Mouse (Mus musculus): ENCODE measurements around the gene Trpv2. TPM values are rescaled to one million over a fixed set of nuclear protein-coding genes. Genes with fewer than 3 reads are reported as not detected.

Gene Trpv2
- polyA plus RNA-seq, 1 experiment from 2014 or later: 8.9 TPM

DNA sequence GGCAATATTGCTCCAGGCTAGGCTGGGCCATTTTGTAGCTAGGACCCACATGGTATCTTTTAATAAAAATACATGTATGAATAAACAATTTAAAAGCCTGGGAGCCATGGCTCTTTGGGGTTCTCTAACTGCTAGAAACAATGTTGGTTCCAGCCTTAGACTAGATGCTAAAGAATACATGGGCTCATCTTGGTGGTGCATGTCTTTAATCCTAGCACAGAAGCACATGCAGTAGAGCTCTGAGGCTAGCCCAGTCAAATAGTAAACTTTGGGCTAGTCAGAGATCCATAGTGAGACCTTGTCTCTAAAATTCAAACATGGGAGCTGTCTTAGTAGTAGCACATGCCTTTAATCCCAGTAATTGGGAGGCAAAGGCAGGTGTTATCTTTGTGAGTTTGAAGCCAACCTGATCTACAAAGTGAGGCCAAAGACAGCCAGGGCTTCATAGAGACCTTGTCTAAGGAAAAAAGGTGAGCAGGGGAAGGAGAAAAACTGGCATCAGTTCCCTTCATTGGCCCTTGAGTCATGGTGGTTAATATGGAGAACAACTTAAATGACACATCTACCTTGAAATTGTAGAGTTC lies 19.3 kb upstream of the Trpv2 start:
- Histone ChIP-seq H3K27me3 (ENCODE audit: control insufficient read depth, insufficient read depth, low read length) (no peaks in the 10 kb centered on the region), H3K36me3 (ENCODE audit: control insufficient read depth, insufficient read depth, low read length) (peaks cover 2% of the 10 kb centered on the region; the same call in 1 of the 2 replicates), H3K4me2 (replicated peaks; ENCODE audit: low read depth, low read length) (peak overlapping the region; percentile 83; the same call in 1 of the 2 replicates), H3K27ac (ENCODE audit: low read depth, low read length) (no peak overlapping the region), H3K9me3 (ENCODE audit: control insufficient read depth, low read length) (no peaks in the 10 kb centered on the region), H3K4me1 (replicated peaks; ENCODE audit: control insufficient read depth, insufficient read depth, low read length) (no peaks in the 10 kb centered on the region; the same call in 1 of the 2 replicates), H3K4me3 (ENCODE audit: low read depth, low read length) (peak overlapping the region; percentile 55; the same call in 1 of the 2 replicates), H3K9ac (ENCODE audit: low read depth, low read length) (no peak overlapping the region)
- ATAC-seq (ENCODE audit: low FRiP score): no peak
- DNase-seq (ENCODE audit: low spot score): no peak

DNA sequence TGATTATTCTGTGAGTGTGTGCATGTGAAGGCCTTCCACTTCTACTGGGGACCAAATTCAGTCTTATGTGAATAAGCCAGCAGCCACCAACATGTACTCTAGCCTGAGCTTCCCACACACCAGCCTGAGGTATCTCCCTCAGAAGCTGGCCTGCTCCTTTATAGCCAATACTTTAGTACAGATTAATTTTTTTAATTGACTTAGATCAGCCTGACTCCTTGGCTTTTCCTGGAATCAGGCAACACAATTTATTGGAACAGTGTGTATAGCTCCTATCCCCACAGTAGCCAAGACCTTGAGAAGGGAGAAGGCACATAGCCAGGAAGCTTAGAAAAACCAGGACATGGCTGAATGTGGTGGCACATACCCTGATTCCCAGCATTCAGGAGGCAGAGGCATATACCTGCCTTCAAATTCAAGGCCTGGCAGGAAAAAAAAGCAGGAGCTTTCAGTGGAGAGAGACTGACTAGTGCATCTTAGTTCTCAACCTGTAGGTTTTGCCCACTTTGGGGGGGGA lies 18.3 kb upstream of the Trpv2 start:
- no peak for DNase-seq (ENCODE audit: low spot score)
- H3K9me3 ChIP-seq (ENCODE audit: control insufficient read depth, low read length): no peaks in the 10 kb centered on the region
- H3K36me3 ChIP-seq (ENCODE audit: control insufficient read depth, insufficient read depth, low read length): peaks cover 2% of the 10 kb centered on the region; the same call in 1 of the 2 replicates
- no peak overlapping the region for H3K9ac ChIP-seq (ENCODE audit: low read depth, low read length)
- no peak overlapping the region for H3K4me2 ChIP-seq (replicated peaks; ENCODE audit: low read depth, low read length)
- no peak overlapping the region for H3K27ac ChIP-seq (ENCODE audit: low read depth, low read length)
- no peak for ATAC-seq (ENCODE audit: low FRiP score)
- H3K4me1 ChIP-seq (replicated peaks; ENCODE audit: control insufficient read depth, insufficient read depth, low read length): no peaks in the 10 kb centered on the region; the same call in 1 of the 2 replicates
- H3K4me3 ChIP-seq (ENCODE audit: low read depth, low read length): no peak overlapping the region
- no peaks in the 10 kb centered on the region for H3K27me3 ChIP-seq (ENCODE audit: control insufficient read depth, insufficient read depth, low read length)

DNA sequence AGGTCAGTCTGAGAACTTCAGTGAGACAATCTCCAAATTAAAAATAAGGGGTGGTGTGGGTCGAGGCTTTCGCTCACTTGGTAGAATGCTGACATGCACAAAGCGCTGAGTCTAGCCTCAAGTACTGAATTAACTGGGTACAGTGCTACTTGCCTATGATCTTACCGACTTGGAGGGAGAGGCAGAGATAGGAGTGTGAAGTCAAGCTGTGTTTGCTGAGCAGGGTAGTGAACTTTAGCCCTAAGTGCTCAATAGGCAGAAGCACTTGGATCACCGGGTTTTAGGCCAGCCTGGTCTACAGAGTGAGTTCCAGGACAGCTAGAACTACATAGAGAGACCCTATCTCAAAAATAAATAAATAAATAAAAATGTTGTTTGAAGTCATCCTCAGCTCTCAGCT lies 17.1 kb upstream of the Trpv2 start:
- no peaks in the 10 kb centered on the region for H3K9me3 ChIP-seq (ENCODE audit: control insufficient read depth, low read length)
- WGBS: 77% methylated on average over 5 of the region's 5 CpGs
- DNase-seq (ENCODE audit: low spot score): no peak

DNA sequence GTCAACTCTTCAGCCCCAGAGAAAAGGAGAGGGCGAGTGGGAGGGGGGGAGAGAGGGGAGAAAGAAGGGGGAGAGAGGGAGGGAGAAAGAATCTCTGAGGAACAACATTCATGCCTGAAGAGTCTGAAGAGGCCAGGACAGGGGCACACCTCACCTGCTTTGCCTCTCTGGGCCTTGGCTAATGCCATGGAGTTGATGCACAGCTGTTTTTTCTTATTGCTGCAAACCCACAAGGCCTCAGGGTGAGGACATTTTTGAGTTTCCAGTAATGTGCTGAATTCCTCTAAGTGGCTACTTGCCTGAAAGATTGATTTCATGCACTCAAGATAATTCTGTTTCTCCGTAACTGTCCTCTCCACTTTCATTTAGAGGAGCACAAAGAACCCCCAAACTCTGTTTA lies 16.1 kb upstream of the Trpv2 start:
- Histone ChIP-seq H3K27me3 (ENCODE audit: control insufficient read depth, insufficient read depth, low read length) (no peaks in the 10 kb centered on the region), H3K36me3 (ENCODE audit: control insufficient read depth, insufficient read depth, low read length) (peaks cover 1% of the 10 kb centered on the region; the same call in 1 of the 2 replicates), H3K4me1 (replicated peaks; ENCODE audit: control insufficient read depth, insufficient read depth, low read length) (no peaks in the 10 kb centered on the region; the same call in 1 of the 2 replicates), H3K9ac (ENCODE audit: low read depth, low read length) (no peak overlapping the region), H3K4me2 (replicated peaks; ENCODE audit: low read depth, low read length) (no peak overlapping the region), H3K27ac (ENCODE audit: low read depth, low read length) (no peak overlapping the region), H3K9me3 (ENCODE audit: control insufficient read depth, low read length) (no peaks in the 10 kb centered on the region), H3K4me3 (ENCODE audit: low read depth, low read length) (no peak overlapping the region)
- ATAC-seq (ENCODE audit: low FRiP score): no peak
- DNase-seq (ENCODE audit: low spot score): no peak
- WGBS: 81% methylated on average over 2 of the region's 2 CpGs

More for the DNA sequence above, 17.1 kb upstream of the Trpv2 start:
- Histone ChIP-seq H3K36me3 (ENCODE audit: control insufficient read depth, insufficient read depth, low read length) (peaks cover 2% of the 10 kb centered on the region; the same call in 1 of the 2 replicates), H3K4me1 (replicated peaks; ENCODE audit: control insufficient read depth, insufficient read depth, low read length) (no peaks in the 10 kb centered on the region; the same call in 1 of the 2 replicates), H3K9ac (ENCODE audit: low read depth, low read length) (no peak overlapping the region), H3K4me3 (ENCODE audit: low read depth, low read length) (no peak overlapping the region), H3K27ac (ENCODE audit: low read depth, low read length) (no peak overlapping the region), H3K4me2 (replicated peaks; ENCODE audit: low read depth, low read length) (no peak overlapping the region), H3K27me3 (ENCODE audit: control insufficient read depth, insufficient read depth, low read length) (no peaks in the 10 kb centered on the region)
- ATAC-seq (ENCODE audit: low FRiP score): no peak

DNA sequence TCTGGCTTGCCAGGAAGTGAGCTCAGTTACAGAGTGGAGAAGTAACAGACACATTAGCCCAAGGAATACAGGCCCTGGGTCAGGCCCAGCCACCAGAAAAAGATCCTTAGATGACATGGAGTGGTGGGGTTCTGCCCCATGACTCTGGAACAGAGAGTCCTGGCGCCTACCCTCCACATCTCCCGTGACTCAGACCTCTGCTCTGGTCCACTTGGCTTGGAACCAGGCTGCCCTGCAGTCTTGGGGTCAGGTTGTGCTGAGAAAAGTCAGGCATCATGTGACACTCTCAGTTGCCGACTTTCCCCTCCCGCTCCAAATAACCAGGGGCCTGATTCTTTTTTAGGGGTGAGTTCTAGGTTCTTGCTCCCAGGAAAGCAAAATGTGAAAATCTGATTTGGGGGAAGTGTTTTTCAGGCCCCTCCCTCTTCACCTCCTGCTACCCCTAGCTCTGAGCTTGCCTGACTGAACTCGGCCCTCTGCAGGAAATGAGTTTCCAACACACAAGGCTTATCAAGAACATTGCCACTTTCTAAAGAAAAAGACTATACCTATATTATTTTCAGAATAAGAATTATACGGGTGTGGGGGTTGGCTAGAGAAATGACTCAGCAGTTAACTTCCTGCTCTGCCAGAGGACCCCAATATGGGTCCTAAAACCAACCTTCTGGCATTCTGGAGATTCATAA lies 15.2 kb upstream of the Trpv2 start:
- Histone ChIP-seq H3K27ac (ENCODE audit: low read depth, low read length) (no peak overlapping the region), H3K9ac (ENCODE audit: low read depth, low read length) (no peak overlapping the region), H3K4me1 (replicated peaks; ENCODE audit: control insufficient read depth, insufficient read depth, low read length) (no peaks in the 10 kb centered on the region; the same call in 1 of the 2 replicates), H3K4me2 (replicated peaks; ENCODE audit: low read depth, low read length) (no peak overlapping the region), H3K9me3 (ENCODE audit: control insufficient read depth, low read length) (no peaks in the 10 kb centered on the region), H3K27me3 (ENCODE audit: control insufficient read depth, insufficient read depth, low read length) (no peaks in the 10 kb centered on the region), H3K36me3 (ENCODE audit: control insufficient read depth, insufficient read depth, low read length) (no peaks in the 10 kb centered on the region), H3K4me3 (ENCODE audit: low read depth, low read length) (no peak overlapping the region)
- no peak for DNase-seq (ENCODE audit: low spot score)
- ATAC-seq (ENCODE audit: low FRiP score): no peak
- 65% methylated on average over 6 of the region's 6 CpGs for WGBS

DNA sequence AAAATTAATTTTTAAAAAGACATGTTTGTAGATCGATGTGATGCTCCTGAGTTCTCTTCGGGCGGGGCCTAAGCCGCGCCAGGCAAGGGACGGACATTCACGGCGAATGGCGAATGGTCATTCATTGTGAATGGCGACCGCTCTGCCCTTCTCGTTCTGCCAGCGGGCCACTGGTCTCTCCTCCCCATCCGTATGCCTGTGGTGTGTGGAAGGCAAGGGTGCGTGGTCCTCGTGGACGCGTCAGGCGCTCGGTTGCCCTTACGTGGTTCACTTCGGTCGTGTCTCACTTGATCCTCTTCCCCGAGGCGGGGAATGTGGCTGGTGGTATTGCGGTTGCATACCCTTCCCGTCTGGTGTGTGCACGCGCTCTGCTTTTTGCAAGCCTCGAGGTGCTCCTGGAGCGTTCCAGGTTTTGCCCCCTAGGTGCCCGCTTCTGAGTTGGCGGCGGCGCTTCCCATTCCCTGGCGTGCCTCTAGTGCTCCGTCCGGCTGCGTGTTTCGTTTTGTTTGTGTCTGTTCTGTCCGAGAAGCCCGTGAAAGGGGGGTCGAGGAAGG lies 13.7 kb upstream of the Trpv2 start:
- no peaks in the 10 kb centered on the region for H3K9me3 ChIP-seq (ENCODE audit: control insufficient read depth, low read length)
- no peak overlapping the region for H3K27ac ChIP-seq (ENCODE audit: low read depth, low read length)
- H3K27me3 ChIP-seq (ENCODE audit: control insufficient read depth, insufficient read depth, low read length): no peaks in the 10 kb centered on the region
- no peaks in the 10 kb centered on the region for H3K4me1 ChIP-seq (replicated peaks; ENCODE audit: control insufficient read depth, insufficient read depth, low read length)
- peak overlapping the region; percentile 15; the same call in 1 of the 2 replicates for H3K4me3 ChIP-seq (ENCODE audit: low read depth, low read length)
- ATAC-seq (ENCODE audit: low FRiP score) (no peak), DNase-seq (ENCODE audit: low spot score) (no peak)
- 32% methylated on average over 43 of the region's 43 CpGs for WGBS
- H3K36me3 ChIP-seq (ENCODE audit: control insufficient read depth, insufficient read depth, low read length): no peaks in the 10 kb centered on the region
- H3K4me2 ChIP-seq (replicated peaks; ENCODE audit: low read depth, low read length): peak overlapping the region; percentile 37
- no peak overlapping the region for H3K9ac ChIP-seq (ENCODE audit: low read depth, low read length)

DNA sequence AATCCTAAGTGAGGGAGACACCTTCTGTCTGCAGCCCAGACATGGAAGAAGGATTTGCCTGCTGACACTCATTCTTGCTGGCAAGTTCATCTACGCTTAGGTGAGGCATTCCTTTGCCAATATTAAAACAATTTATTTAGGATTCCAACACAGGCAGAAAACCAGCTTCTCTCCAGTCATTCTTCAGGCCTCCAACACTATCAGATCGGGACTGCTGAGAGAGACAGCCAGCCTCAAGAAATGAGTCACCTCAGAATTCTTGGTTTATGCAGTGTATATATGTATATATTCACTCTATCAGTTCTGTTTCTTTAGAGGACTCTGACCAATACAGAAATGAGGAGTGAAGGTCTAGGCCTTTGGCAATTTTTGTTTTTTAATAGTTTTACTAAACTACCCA lies 10.7 kb upstream of the Trpv2 start:
- Histone ChIP-seq H3K4me3 (ENCODE audit: low read depth, low read length) (no peak overlapping the region), H3K4me2 (replicated peaks; ENCODE audit: low read depth, low read length) (no peak overlapping the region), H3K36me3 (ENCODE audit: control insufficient read depth, insufficient read depth, low read length) (no peaks in the 10 kb centered on the region), H3K4me1 (replicated peaks; ENCODE audit: control insufficient read depth, insufficient read depth, low read length) (no peaks in the 10 kb centered on the region), H3K9ac (ENCODE audit: low read depth, low read length) (no peak overlapping the region), H3K27ac (ENCODE audit: low read depth, low read length) (no peak overlapping the region), H3K9me3 (ENCODE audit: control insufficient read depth, low read length) (no peaks in the 10 kb centered on the region), H3K27me3 (ENCODE audit: control insufficient read depth, insufficient read depth, low read length) (no peaks in the 10 kb centered on the region)
- ATAC-seq (ENCODE audit: low FRiP score): no peak
- WGBS: 84% methylated on average over 2 of the region's 2 CpGs
- DNase-seq (ENCODE audit: low spot score): no peak

DNA sequence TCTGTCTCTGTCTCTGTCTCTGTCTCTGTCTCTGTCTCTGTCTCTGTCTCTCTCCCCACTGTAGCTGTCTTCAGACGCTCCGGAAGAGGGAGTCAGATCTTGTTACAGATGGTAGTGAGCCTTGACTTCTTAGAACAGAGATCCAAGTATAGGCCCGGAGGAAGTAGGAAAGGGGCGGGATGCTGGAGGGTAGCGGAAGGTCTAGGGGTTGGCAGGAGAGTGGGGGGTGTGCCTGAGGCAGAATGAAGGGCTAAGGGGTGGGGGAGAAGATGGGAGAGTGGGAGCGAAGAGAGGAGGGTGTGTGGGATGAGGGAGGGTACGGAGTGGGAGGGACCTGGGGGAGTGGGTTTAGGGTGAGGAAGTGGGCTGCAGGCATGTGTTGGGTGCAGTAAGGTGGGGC lies 8.5 kb upstream of the Trpv2 start:
- Histone ChIP-seq H3K27me3 (ENCODE audit: control insufficient read depth, insufficient read depth, low read length) (no peaks in the 10 kb centered on the region), H3K9ac (ENCODE audit: low read depth, low read length) (no peak overlapping the region), H3K4me2 (replicated peaks; ENCODE audit: low read depth, low read length) (no peak overlapping the region), H3K36me3 (ENCODE audit: control insufficient read depth, insufficient read depth, low read length) (no peaks in the 10 kb centered on the region), H3K27ac (ENCODE audit: low read depth, low read length) (no peak overlapping the region), H3K4me1 (replicated peaks; ENCODE audit: control insufficient read depth, insufficient read depth, low read length) (no peaks in the 10 kb centered on the region), H3K9me3 (ENCODE audit: control insufficient read depth, low read length) (no peaks in the 10 kb centered on the region), H3K4me3 (ENCODE audit: low read depth, low read length) (no peak overlapping the region)
- WGBS: 72% methylated on average over 7 of the region's 7 CpGs
- ATAC-seq (ENCODE audit: low FRiP score) (no peak), DNase-seq (ENCODE audit: low spot score) (no peak)

All from hindbrain, embryonic 11.5 days (tissue).